Mouse (Mus musculus) midbrain, embryonic 10.5 days (tissue): ENCODE measurements at regions not wholly inside any gene's neighbourhood (a gene's known extent, or its start where the extent isn't known, plus 50 kb on each side); places are given as distances from the start of the nearest gene placed in this dataset.

Source experiments
- DNase-seq: peaks from one replicate; pipeline ENCODE4 v3.0.0-alpha.2; 2017; ENCODE audit warnings: low spot score
- H3K27ac ChIP-seq: fragments of 300-500 bp; sonication (generic); replicated peaks from 2 replicates; pipeline ENCODE4 v1.5.1; 2016; ENCODE audit warnings: mild to moderate bottlenecking
- H3K27me3 ChIP-seq: fragments of 300-500 bp; sonication (generic); 2 replicates; pipeline ENCODE4 v1.6.1; 2016; ENCODE audit warnings: low read depth, mild to moderate bottlenecking; ENCODE audit not compliant: poor library complexity, severe bottlenecking
- H3K36me3 ChIP-seq: fragments of 300-500 bp; sonication (generic); 2 replicates; pipeline ENCODE4 v1.6.1; 2016; ENCODE audit warnings: mild to moderate bottlenecking, moderate library complexity
- H3K4me1 ChIP-seq: fragments of 300-500 bp; sonication (generic); 2 replicates; pipeline ENCODE4 v1.6.1; 2016
- H3K4me3 ChIP-seq: fragments of 300-500 bp; sonication (generic); 2 replicates; pipeline ENCODE4 v1.5.1; 2016; ENCODE audit warnings: mild to moderate bottlenecking, moderate library complexity
- H3K9me3 ChIP-seq: fragments of 300-500 bp; sonication (generic); replicated peaks from 2 replicates; pipeline ENCODE4 v1.6.1; 2016; ENCODE audit warnings: mild to moderate bottlenecking
- WGBS: fragments of 180-500 bp; shearing (Covaris S2); methylation state at CpG from one replicate; pipeline ENCODE4 v1.1.7; 2016; 5-methylcytosine and 5-hydroxymethylcytosine counted together

- no peaks in the 10 kb centered on the region for H3K4me1 ChIP-seq
- no peak overlapping the region for H3K27ac ChIP-seq
- DNase-seq = no peak
- H3K4me3 ChIP-seq = no peak overlapping the region
- no peaks in the 10 kb centered on the region for H3K36me3 ChIP-seq
- H3K9me3 ChIP-seq = no peaks in the 10 kb centered on the region
- WGBS = 88% methylated on average over 5 of the region's 5 CpGs
- no peaks in the 10 kb centered on the region for H3K27me3 ChIP-seq
Observed at GRCm38 (mm10) chr4:124542696-124543095, 67.9 kb downstream of the 3100002H09Rik start.

- Histone ChIP-seq H3K27ac (no peak overlapping the region), H3K36me3 (no peaks in the 10 kb centered on the region), H3K9me3 (no peaks in the 10 kb centered on the region), H3K4me3 (no peak overlapping the region), H3K27me3 (no peaks in the 10 kb centered on the region), H3K4me1 (peaks cover 4% of the 10 kb centered on the region)
- no peak for DNase-seq
- WGBS = 92% methylated on average over 5 of the region's 5 CpGs
Observed at GRCm38 (mm10) chr4:124538471-124538870, 72.1 kb downstream of the 3100002H09Rik start.

GRCm38 (mm10) chr4:124537681-124538080, 72.9 kb downstream of the 3100002H09Rik start:
- Histone ChIP-seq H3K27ac (no peak overlapping the region), H3K36me3 (no peaks in the 10 kb centered on the region), H3K27me3 (no peaks in the 10 kb centered on the region), H3K4me1 (peaks cover 5% of the 10 kb centered on the region), H3K9me3 (no peaks in the 10 kb centered on the region), H3K4me3 (no peak overlapping the region)
- no peak for DNase-seq
- 89% methylated on average over 5 of the region's 5 CpGs for WGBS

- Histone ChIP-seq H3K27me3 (peaks cover 8% of the 10 kb centered on the region), H3K4me1 (peaks cover 5% of the 10 kb centered on the region), H3K4me3 (no peak overlapping the region), H3K27ac (peak overlapping the region; percentile 49; the same call in 1 of the 2 replicates), H3K9me3 (no peaks in the 10 kb centered on the region), H3K36me3 (no peaks in the 10 kb centered on the region)
- 60% methylated on average over 6 of the region's 6 CpGs for WGBS
- DNase-seq = no peak
Observed at GRCm38 (mm10) chr4:124533614-124534013, 77.0 kb downstream of the 3100002H09Rik start.

- Histone ChIP-seq H3K9me3 (no peaks in the 10 kb centered on the region), H3K27ac (no peak overlapping the region), H3K4me3 (no peak overlapping the region), H3K27me3 (peaks cover 32% of the 10 kb centered on the region), H3K4me1 (peaks cover 28% of the 10 kb centered on the region), H3K36me3 (no peaks in the 10 kb centered on the region)
- 89% methylated on average over 9 of the region's 9 CpGs for WGBS
- DNase-seq = no peak
Observed at GRCm38 (mm10) chr4:124530596-124530995, 80.0 kb downstream of the 3100002H09Rik start.

- H3K36me3 ChIP-seq = no peaks in the 10 kb centered on the region; the same call in 1 of the 2 replicates
- peaks cover 66% of the 10 kb centered on the region for H3K27me3 ChIP-seq
- 23% methylated on average over 10 of the region's 10 CpGs for WGBS
- H3K9me3 ChIP-seq = no peaks in the 10 kb centered on the region
- H3K4me3 ChIP-seq = 0 out of 2 replicates have a peak overlapping the region, but pooled peaks have one; percentile 18
- DNase-seq = peak; percentile 36
- H3K27ac ChIP-seq = peak overlapping the region; percentile 63
- H3K4me1 ChIP-seq = peaks cover 36% of the 10 kb centered on the region
Observed at GRCm38 (mm10) chr4:124526822-124527221, 83.8 kb downstream of the 3100002H09Rik start.

GRCm38 (mm10) chr4:124526362-124526761, 84.2 kb downstream of the 3100002H09Rik start:
- Histone ChIP-seq H3K27me3 (peaks cover 70% of the 10 kb centered on the region), H3K4me3 (no peak overlapping the region), H3K4me1 (peaks cover 39% of the 10 kb centered on the region), H3K36me3 (no peaks in the 10 kb centered on the region; the same call in 1 of the 2 replicates), H3K9me3 (no peaks in the 10 kb centered on the region), H3K27ac (no peak overlapping the region; the same call in 1 of the 2 replicates)
- 56% methylated on average over 9 of the region's 9 CpGs for WGBS
- DNase-seq = no peak

- Histone ChIP-seq H3K4me1 (peaks cover 14% of the 10 kb centered on the region), H3K27ac (no peak overlapping the region), H3K4me3 (no peak overlapping the region), H3K27me3 (peaks cover 46% of the 10 kb centered on the region), H3K36me3 (no peaks in the 10 kb centered on the region; the same call in 1 of the 2 replicates), H3K9me3 (no peaks in the 10 kb centered on the region)
- WGBS = 87% methylated on average over 9 of the region's 9 CpGs
- no peak for DNase-seq
Observed at GRCm38 (mm10) chr4:124520309-124520708, 90.3 kb downstream of the 3100002H09Rik start.

GRCm38 (mm10) chr4:124511761-124512160, 98.8 kb downstream of the 3100002H09Rik start:
- H3K4me1 ChIP-seq = no peaks in the 10 kb centered on the region
- H3K27me3 ChIP-seq = peaks cover 38% of the 10 kb centered on the region
- H3K4me3 ChIP-seq = no peak overlapping the region
- no peak overlapping the region for H3K27ac ChIP-seq
- H3K36me3 ChIP-seq = no peaks in the 10 kb centered on the region
- DNase-seq = no peak
- WGBS = 78% methylated on average over 16 of the region's 16 CpGs
- H3K9me3 ChIP-seq = no peaks in the 10 kb centered on the region

GRCm38 (mm10) chr4:124510816-124511215, 99.8 kb downstream of the 3100002H09Rik start:
- DNase-seq = no peak
- 86% methylated on average over 3 of the region's 3 CpGs for WGBS
- no peak overlapping the region for H3K4me3 ChIP-seq
- no peak overlapping the region for H3K27ac ChIP-seq
- H3K36me3 ChIP-seq = no peaks in the 10 kb centered on the region
- peaks cover 6% of the 10 kb centered on the region for H3K4me1 ChIP-seq
- peaks cover 46% of the 10 kb centered on the region for H3K27me3 ChIP-seq
- H3K9me3 ChIP-seq = no peaks in the 10 kb centered on the region

- Histone ChIP-seq H3K27me3 (peaks cover 44% of the 10 kb centered on the region), H3K27ac (no peak overlapping the region), H3K4me3 (no peak overlapping the region), H3K36me3 (no peaks in the 10 kb centered on the region), H3K9me3 (no peaks in the 10 kb centered on the region), H3K4me1 (peaks cover 6% of the 10 kb centered on the region)
- no peak for DNase-seq
- 91% methylated on average over 5 of the region's 5 CpGs for WGBS
Observed at GRCm38 (mm10) chr4:124509695-124510094, 100.9 kb downstream of the 3100002H09Rik start.

GRCm38 (mm10) chr4:124506083-124506647, 104.4 kb downstream of the 3100002H09Rik start:
- WGBS = 68% methylated on average over 10 of the region's 10 CpGs
- Histone ChIP-seq H3K9me3 (no peaks in the 10 kb centered on the region), H3K27me3 (peaks cover 41% of the 10 kb centered on the region), H3K4me1 (peaks cover 8% of the 10 kb centered on the region), H3K4me3 (no peak overlapping the region), H3K36me3 (no peaks in the 10 kb centered on the region), H3K27ac (0 out of 2 replicates have a peak overlapping the region, but pooled peaks have one; percentile 7)
- no peak for DNase-seq

- Histone ChIP-seq H3K9me3 (no peaks in the 10 kb centered on the region), H3K27me3 (peaks cover 37% of the 10 kb centered on the region), H3K4me3 (no peak overlapping the region), H3K27ac (no peak overlapping the region), H3K36me3 (no peaks in the 10 kb centered on the region), H3K4me1 (peaks cover 22% of the 10 kb centered on the region)
- WGBS = 76% methylated on average over 5 of the region's 5 CpGs
- DNase-seq = no peak
Observed at GRCm38 (mm10) chr4:124501785-124502184, 108.8 kb downstream of the 3100002H09Rik start.
